Mouse (Mus musculus): Measurements from ENCODE around the gene Lyrm2.

DNA sequence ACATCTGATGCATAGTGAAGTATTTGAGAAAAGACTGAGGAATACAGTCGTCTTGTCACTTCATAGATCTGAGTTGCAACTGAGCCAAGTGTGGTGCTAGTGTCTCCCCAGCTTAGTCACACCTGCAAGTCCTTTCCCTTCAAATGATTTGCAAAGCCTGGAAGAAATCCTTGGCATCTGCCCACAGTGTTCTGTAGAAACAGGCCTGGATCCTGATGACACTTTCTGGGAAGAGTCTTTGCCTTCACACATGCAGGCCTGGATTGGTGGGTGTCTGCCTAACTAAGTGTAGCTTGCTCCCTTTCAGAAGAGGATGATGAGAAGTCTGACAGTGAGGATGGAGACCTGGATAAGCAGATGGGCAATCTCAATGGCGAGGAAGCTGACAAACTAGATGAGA is 42.6 kb upstream of the Lyrm2 start:
- TF ChIP-seq POLR2A (IDR thresholded peaks at IDR 0.05; ENCODE audit: borderline replicate concordance, extremely low read depth, insufficient read depth, insufficient read length, poor library complexity, severe bottlenecking): no peak
- no peak for TF ChIP-seq CTCF (IDR thresholded peaks at IDR 0.05; ENCODE audit: borderline replicate concordance, extremely low read depth, insufficient read depth, insufficient read length)
